Mouse (Mus musculus) testis, adult 2 months (tissue): ENCODE results near the gene Ilkap.

ENCODE experiments used
- CTCF ChIP-seq: fragments of 200-500 bp; IDR thresholded peaks from 2 replicates; pipeline ENCODE4 v1.5.1; 2012; ENCODE audit warnings: low read depth, mild to moderate bottlenecking, inconsistent platforms, low read length, moderate library complexity; ENCODE audit not compliant: control insufficient read depth, insufficient read depth, insufficient replicate concordance
- POLR2A ChIP-seq: fragments of 200-500 bp; IDR thresholded peaks from 2 replicates; pipeline ENCODE4 v1.6.1; 2012; ENCODE audit warnings: low read depth, mild to moderate bottlenecking, inconsistent platforms, low read length, moderate library complexity; ENCODE audit not compliant: control insufficient read depth

- TF ChIP-seq POLR2A (no peak), CTCF (no peak)
These were observed 32.1 kb upstream of the Ilkap start for GRCm38 (mm10) chr1:91430761-91431160.
